Mouse (Mus musculus) neural tube, embryonic 14.5 days (tissue): Measurements from ENCODE around the gene Ercc6. TPM values are rescaled to one million over a fixed set of nuclear protein-coding genes. Genes with fewer than 3 reads are reported as not detected.
A peak's percentile ranks its signal among the peaks of the same experiment; 100 is the strongest.

Experiments used
- ATAC-seq: fragments of 200-750 bp; cut with Nextera tagmentation; 2 replicates; pipeline ENCODE4 v1.8.0; 2017; ENCODE audit warnings: low read depth, mild to moderate bottlenecking, moderate TSS enrichment, moderate library complexity
- H3K27ac ChIP-seq: fragments of 300-500 bp; sonication (generic); 2 replicates; pipeline ENCODE4 v1.5.1; 2014; ENCODE audit warnings: low read depth, mild to moderate bottlenecking, control low read depth, low read length, moderate library complexity, mixed read lengths
- H3K27me3 ChIP-seq: fragments of 300-500 bp; sonication (generic); 2 replicates; pipeline ENCODE4 v1.6.1; 2014; ENCODE audit warnings: low read length; ENCODE audit not compliant: control insufficient read depth, insufficient read depth
- H3K36me3 ChIP-seq: fragments of 300-500 bp; sonication (generic); 2 replicates; pipeline ENCODE4 v1.6.1; 2014; ENCODE audit warnings: low read length, mixed read lengths; ENCODE audit not compliant: control insufficient read depth, insufficient read depth
- H3K4me1 ChIP-seq: fragments of 300-500 bp; sonication (generic); 2 replicates; pipeline ENCODE4 v1.6.1; 2014; ENCODE audit warnings: low read length; ENCODE audit not compliant: control insufficient read depth, insufficient read depth
- H3K4me2 ChIP-seq: fragments of 300-500 bp; sonication (generic); 2 replicates; pipeline ENCODE4 v1.6.1; 2014; ENCODE audit warnings: mild to moderate bottlenecking, low read depth, low read length, control low read depth
- H3K4me3 ChIP-seq: fragments of 300-500 bp; sonication (generic); 2 replicates; pipeline ENCODE4 v1.5.1; 2014; ENCODE audit warnings: low read depth, low read length, control low read depth, mixed read lengths
- H3K9ac ChIP-seq: fragments of 300-500 bp; sonication (generic); replicated peaks from 2 replicates; pipeline ENCODE4 v1.6.1; 2014; ENCODE audit warnings: low read depth, mild to moderate bottlenecking, control low read depth, low read length, mixed read lengths
- H3K9me3 ChIP-seq: fragments of 300-500 bp; sonication (generic); 2 replicates; pipeline ENCODE4 v1.6.1; 2016; ENCODE audit warnings: low read length; ENCODE audit not compliant: control insufficient read depth
- WGBS: fragments of 180-500 bp; shearing (Covaris S2); extraction: QIAGEN DNeasy Blood & Tissue Kit; methylation state at CpG from one replicate; pipeline ENCODE4 v1.1.7; 2014; 5-methylcytosine and 5-hydroxymethylcytosine counted together
- polyA plus RNA-seq: library from polyadenylated mRNA; unstranded; fragments of >200 nt; fragmentation: Nextera tagmentation; extraction: Ambion mirVana; gene quantifications from 2 replicates; pipeline ENCODE4 v1.2.1, GENCODE M21; 2014

The Ercc6 gene
- polyA plus RNA-seq, 1 experiment from 2014 or later = 25.1 TPM

DNA sequence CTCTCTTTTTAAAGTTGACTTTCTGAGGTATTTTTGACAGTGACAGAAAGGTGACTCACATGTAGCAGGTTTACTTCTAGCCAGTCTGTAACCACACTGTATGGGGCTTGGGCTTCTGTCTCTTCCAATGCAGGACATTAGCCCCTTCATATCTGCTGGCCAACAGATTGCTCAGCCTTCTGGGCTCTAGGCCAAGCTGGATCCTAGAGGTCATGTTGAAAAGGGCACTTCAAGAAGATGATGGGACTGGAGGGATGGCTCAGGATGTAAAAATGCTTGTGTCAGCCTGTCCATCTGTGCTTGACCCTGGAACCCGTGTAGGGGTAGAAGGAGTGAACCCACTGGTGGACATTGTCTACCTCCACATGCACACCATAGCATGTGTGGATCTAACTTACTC is 24.8 kb downstream of the Ercc6 start:
- H3K9ac ChIP-seq = no peak overlapping the region
- 0 out of 2 replicates have a peak, but pooled peaks cover 6% of the 10 kb centered on the region for H3K4me1 ChIP-seq
- no peaks in the 10 kb centered on the region for H3K9me3 ChIP-seq
- H3K36me3 ChIP-seq = 0 out of 2 replicates have a peak, but pooled peaks cover 7% of the 10 kb centered on the region
- H3K27me3 ChIP-seq = no peaks in the 10 kb centered on the region
- no peak overlapping the region for H3K4me3 ChIP-seq
- H3K4me2 ChIP-seq = no peak overlapping the region
- H3K27ac ChIP-seq = no peak overlapping the region
- WGBS = 90% methylated on average over 1 of the region's 1 CpGs
- no peak for ATAC-seq

DNA sequence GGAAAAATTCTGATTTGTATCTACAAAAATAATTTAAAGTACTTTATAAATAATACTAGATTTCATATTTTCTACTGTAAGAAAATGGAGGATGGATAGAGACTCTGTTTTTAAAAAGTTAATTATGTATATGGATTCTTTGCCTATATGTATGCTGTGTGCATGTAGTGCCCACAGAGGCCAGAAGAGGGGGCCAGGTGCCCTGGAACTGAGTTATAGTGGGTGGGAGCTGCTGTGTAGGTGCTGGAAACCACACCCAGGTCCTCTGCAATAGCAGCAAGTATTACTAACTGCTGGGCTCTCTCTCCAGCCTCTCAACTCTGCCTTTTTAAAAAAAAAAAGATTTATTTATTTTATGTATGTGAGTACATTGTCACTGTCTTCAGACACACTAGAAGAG is 29.8 kb downstream of the Ercc6 start:
- Histone ChIP-seq H3K4me2 (no peak overlapping the region), H3K36me3 (0 out of 2 replicates have a peak, but pooled peaks cover 7% of the 10 kb centered on the region), H3K9me3 (no peaks in the 10 kb centered on the region), H3K4me1 (0 out of 2 replicates have a peak, but pooled peaks cover 2% of the 10 kb centered on the region), H3K27ac (no peak overlapping the region), H3K4me3 (no peak overlapping the region), H3K27me3 (no peaks in the 10 kb centered on the region), H3K9ac (no peak overlapping the region)
- no peak for ATAC-seq

- Histone ChIP-seq H3K36me3 (0 out of 2 replicates have a peak, but pooled peaks cover 7% of the 10 kb centered on the region), H3K27ac (no peak overlapping the region), H3K9ac (no peak overlapping the region), H3K4me1 (no peaks in the 10 kb centered on the region), H3K4me3 (no peak overlapping the region), H3K9me3 (no peaks in the 10 kb centered on the region), H3K4me2 (no peak overlapping the region), H3K27me3 (no peaks in the 10 kb centered on the region)
- ATAC-seq = peak; percentile 73
- 54% methylated on average over 5 of the region's 5 CpGs for WGBS
Measured at GRCm38 (mm10) chr14:32546676-32547075, 33.4 kb downstream of the Ercc6 start.

DNA sequence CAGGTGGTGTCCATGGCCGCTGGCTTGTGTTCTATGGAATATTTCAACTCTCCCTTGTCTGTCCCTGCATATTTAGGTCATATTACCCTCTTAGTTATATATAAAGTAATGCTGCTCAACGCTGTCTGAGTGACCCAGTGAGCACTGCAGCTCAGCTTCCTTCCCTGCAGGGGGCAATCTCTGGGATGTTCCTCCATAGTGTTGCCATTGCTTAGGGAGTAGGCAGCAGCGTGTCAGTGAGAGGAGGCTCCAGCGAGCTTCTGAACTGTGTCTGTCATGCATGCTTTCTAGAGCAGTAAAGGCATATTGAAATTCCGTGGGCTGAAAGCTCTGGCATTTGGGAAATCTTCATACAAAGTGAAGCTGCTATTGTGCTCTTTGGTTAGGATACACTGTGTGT is 38.5 kb downstream of the Ercc6 start:
- H3K4me2 ChIP-seq = no peak overlapping the region
- no peak overlapping the region for H3K9ac ChIP-seq
- H3K27ac ChIP-seq = no peak overlapping the region
- WGBS = 83% methylated on average over 5 of the region's 5 CpGs
- no peaks in the 10 kb centered on the region for H3K27me3 ChIP-seq
- ATAC-seq = no peak
- no peak overlapping the region for H3K4me3 ChIP-seq
- peaks cover 8% of the 10 kb centered on the region; the same call in 1 of the 2 replicates for H3K36me3 ChIP-seq
- H3K4me1 ChIP-seq = peaks cover 12% of the 10 kb centered on the region; the same call in 1 of the 2 replicates
- H3K9me3 ChIP-seq = no peaks in the 10 kb centered on the region

GRCm38 (mm10) chr14:32553198-32553903 is 40.0 kb downstream of the Ercc6 start:
- no peak overlapping the region for H3K9ac ChIP-seq
- no peaks in the 10 kb centered on the region for H3K9me3 ChIP-seq
- 76% methylated on average over 10 of the region's 10 CpGs for WGBS
- H3K4me3 ChIP-seq = no peak overlapping the region
- H3K36me3 ChIP-seq = peaks cover 9% of the 10 kb centered on the region; the same call in 1 of the 2 replicates
- H3K4me2 ChIP-seq = no peak overlapping the region
- peaks cover 12% of the 10 kb centered on the region; the same call in 1 of the 2 replicates for H3K4me1 ChIP-seq
- H3K27me3 ChIP-seq = no peaks in the 10 kb centered on the region
- no peak for ATAC-seq
- no peak overlapping the region for H3K27ac ChIP-seq

DNA sequence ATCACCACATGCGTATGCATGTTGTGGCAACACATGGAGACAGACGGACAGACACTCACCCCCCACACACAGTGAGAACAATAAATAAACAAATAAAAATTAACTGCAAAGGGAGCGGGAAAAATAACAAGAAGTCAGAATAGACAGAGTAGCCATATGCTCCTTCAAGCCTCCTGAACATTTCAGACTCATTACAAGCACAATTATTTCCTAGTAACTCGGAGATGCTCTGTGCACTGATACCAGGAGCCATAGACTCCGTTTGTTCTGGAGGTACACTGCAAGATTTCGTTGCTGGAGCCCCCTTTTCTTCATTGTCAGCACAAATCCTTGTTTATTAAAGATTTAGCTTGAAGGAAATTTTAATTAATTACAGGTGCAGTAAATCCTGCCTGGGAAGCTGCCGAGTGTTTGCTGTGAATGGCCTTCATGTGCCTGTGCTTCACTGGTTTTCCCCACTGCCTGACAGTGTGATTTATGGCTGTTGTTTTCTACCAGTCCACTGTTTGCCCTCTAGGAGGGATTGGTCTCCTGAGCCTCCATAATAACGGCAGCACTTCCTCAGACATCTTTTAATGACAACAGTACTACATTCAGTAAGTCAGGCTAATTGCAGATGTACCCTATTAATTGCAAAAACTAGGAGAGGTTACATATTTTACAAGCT is 41.7 kb downstream of the Ercc6 start:
- Histone ChIP-seq H3K4me3 (no peak overlapping the region), H3K9ac (no peak overlapping the region), H3K27me3 (no peaks in the 10 kb centered on the region), H3K27ac (no peak overlapping the region), H3K4me2 (no peak overlapping the region), H3K4me1 (peaks cover 12% of the 10 kb centered on the region; the same call in 1 of the 2 replicates), H3K9me3 (no peaks in the 10 kb centered on the region), H3K36me3 (peaks cover 16% of the 10 kb centered on the region; the same call in 1 of the 2 replicates)
- peak; percentile 81 for ATAC-seq
- 24% methylated on average over 8 of the region's 8 CpGs for WGBS

GRCm38 (mm10) chr14:32561428-32561827 is 48.1 kb downstream of the Ercc6 start:
- 93% methylated on average over 3 of the region's 3 CpGs for WGBS
- Histone ChIP-seq H3K4me1 (no peaks in the 10 kb centered on the region), H3K4me2 (no peak overlapping the region), H3K4me3 (no peak overlapping the region), H3K27me3 (no peaks in the 10 kb centered on the region), H3K36me3 (peaks cover 29% of the 10 kb centered on the region), H3K9me3 (no peaks in the 10 kb centered on the region), H3K27ac (no peak overlapping the region), H3K9ac (no peak overlapping the region)
- ATAC-seq = no peak

- no peak for ATAC-seq
- H3K27me3 ChIP-seq = no peaks in the 10 kb centered on the region
Measured at GRCm38 (mm10) chr14:32563661-32564060, 50.3 kb downstream of the Ercc6 start.

DNA sequence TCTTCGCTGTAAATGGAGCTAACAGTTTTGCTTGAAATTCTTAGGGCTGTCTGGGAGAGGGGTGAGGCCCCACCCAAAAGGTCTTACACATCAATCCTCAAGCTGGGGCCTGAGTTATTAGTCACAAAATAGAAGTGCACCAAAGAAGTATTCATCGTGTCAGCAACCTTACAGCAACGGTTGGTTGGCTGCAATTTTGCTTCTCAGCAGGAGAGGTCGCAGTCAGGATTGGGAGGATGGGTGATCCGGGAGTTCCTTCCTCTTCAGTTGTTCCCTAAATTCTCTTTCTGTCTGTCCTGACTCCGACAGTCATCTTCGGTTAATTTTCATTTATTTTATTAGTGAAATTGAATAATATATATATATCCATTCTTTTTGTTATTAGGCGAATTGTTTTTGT is 59.2 kb downstream of the Ercc6 start:
- no peak overlapping the region for H3K27ac ChIP-seq
- H3K4me1 ChIP-seq = no peaks in the 10 kb centered on the region
- no peaks in the 10 kb centered on the region for H3K27me3 ChIP-seq
- no peak overlapping the region for H3K4me2 ChIP-seq
- ATAC-seq = no peak
- H3K4me3 ChIP-seq = no peak overlapping the region
- H3K9me3 ChIP-seq = no peaks in the 10 kb centered on the region
- H3K9ac ChIP-seq = no peak overlapping the region
- 63% methylated on average over 8 of the region's 8 CpGs for WGBS
- H3K36me3 ChIP-seq = peaks cover 29% of the 10 kb centered on the region

More at GRCm38 (mm10) chr14:32563661-32564060, 50.3 kb downstream of the Ercc6 start:
- WGBS = 87% methylated on average over 6 of the region's 6 CpGs
- peaks cover 40% of the 10 kb centered on the region for H3K36me3 ChIP-seq
- no peak overlapping the region for H3K9ac ChIP-seq
- H3K9me3 ChIP-seq = no peaks in the 10 kb centered on the region
- H3K4me2 ChIP-seq = no peak overlapping the region
- H3K27ac ChIP-seq = no peak overlapping the region
- H3K4me3 ChIP-seq = no peak overlapping the region
- no peaks in the 10 kb centered on the region for H3K4me1 ChIP-seq
